Mouse (Mus musculus) CH12.LX (cell line): ENCODE results near the gene Psmb6. TPM values are rescaled to one million over a fixed set of nuclear protein-coding genes. Genes with fewer than 3 reads are reported as not detected.

Experiments used
- DNase-seq: peaks from one replicate; pipeline ENCODE4 v3.0.0-alpha.2; 2013; ENCODE audit errors: extremely low read depth
- H3K27ac ChIP-seq: 2 replicates; pipeline ENCODE4 v1.5.1; 2012; ENCODE audit warnings: low read depth, mild to moderate bottlenecking, control low read depth, moderate library complexity; ENCODE audit not compliant: insufficient read depth
- H3K27me3 ChIP-seq: replicated peaks from 2 replicates; pipeline ENCODE3; 2012; ENCODE audit warnings: inconsistent platforms
- H3K36me3 ChIP-seq, 2 experiments: replicated peaks in 1 of 2; 2 replicates each; pipeline versions ENCODE3 to v1.6.1; 2012; ENCODE audit warnings: inconsistent platforms in 1 of 2, low read length in 1 of 2, mild to moderate bottlenecking in 1 of 2, mixed read lengths in 1 of 2, moderate library complexity in 1 of 2; ENCODE audit not compliant: control insufficient read depth in 1 of 2, insufficient read depth in 1 of 2
- H3K4me1 ChIP-seq, 2 experiments: 2 replicates each; pipeline ENCODE4 v1.6.1; 2012; ENCODE audit warnings: inconsistent platforms in 1 of 2, moderate library complexity in 1 of 2; ENCODE audit not compliant: insufficient read depth in 2 of 2, control insufficient read depth in 1 of 2
- H3K4me2 ChIP-seq: 2 replicates; pipeline ENCODE4 v1.6.1; 2012; ENCODE audit warnings: low read depth, mild to moderate bottlenecking, control low read depth; ENCODE audit not compliant: poor library complexity, insufficient read depth, severe bottlenecking
- H3K4me3 ChIP-seq, 3 experiments: fragments of 150-350 bp in 1 of 3; sonication (generic) in 1 of 3; replicated peaks in 1 of 3; 2 replicates each; pipeline versions ENCODE3 to v1.5.1; 2011 to 2012; ENCODE audit warnings: low read depth in 2 of 3, low read length in 2 of 3, mild to moderate bottlenecking in 2 of 3, moderate library complexity in 2 of 3, control low read depth in 1 of 3, improper control_type of control experiment in 1 of 3, inconsistent platforms in 1 of 3, mixed read lengths in 1 of 3; ENCODE audit not compliant: poor library complexity in 1 of 3
- H3K79me2 ChIP-seq: replicated peaks from 2 replicates; pipeline ENCODE4 v1.6.1; 2012; ENCODE audit warnings: mild to moderate bottlenecking, moderate library complexity; ENCODE audit not compliant: control insufficient read depth, poor library complexity, insufficient read depth, severe bottlenecking; ENCODE audit errors: extremely low read depth
- H3K9ac ChIP-seq: 2 replicates; pipeline ENCODE4 v1.6.1; 2012; ENCODE audit warnings: low read depth, mild to moderate bottlenecking, control low read depth, moderate library complexity; ENCODE audit not compliant: insufficient read depth
- H3K9me3 ChIP-seq: replicated peaks from 2 replicates; pipeline ENCODE3; 2012; ENCODE audit warnings: low read length, inconsistent platforms, mixed read lengths
- GABPA ChIP-seq: IDR thresholded peaks from 2 replicates; pipeline ENCODE4 v1.6.1; 2012; ENCODE audit warnings: low read depth, low read length, improper control_type of control experiment, inconsistent platforms; ENCODE audit not compliant: insufficient replicate concordance
- HCFC1 ChIP-seq: IDR thresholded peaks from 2 replicates; pipeline ENCODE4 v1.6.1; 2012; ENCODE audit warnings: low read depth, mild to moderate bottlenecking, inconsistent platforms, low read length, improper control_type of control experiment
- JUN ChIP-seq: IDR thresholded peaks from 2 replicates; pipeline ENCODE4 v1.6.1; 2011; ENCODE audit warnings: low read depth, mild to moderate bottlenecking, low read length, improper control_type of control experiment, moderate library complexity; ENCODE audit not compliant: insufficient read depth
- MAZ ChIP-seq: IDR thresholded peaks from 2 replicates; pipeline ENCODE4 v1.6.1; 2012; ENCODE audit warnings: low read depth, mild to moderate bottlenecking, inconsistent platforms, low read length, improper control_type of control experiment, moderate library complexity
- NELFE ChIP-seq: IDR thresholded peaks from 2 replicates; pipeline ENCODE4 v1.6.1; 2011; ENCODE audit warnings: low read depth, low read length, improper control_type of control experiment
- NRF1 ChIP-seq: IDR thresholded peaks from 2 replicates; pipeline ENCODE4 v1.6.1; 2014; ENCODE audit warnings: low read depth, mild to moderate bottlenecking, inconsistent platforms, low read length, improper control_type of control experiment, moderate library complexity
- POLR2AphosphoS2 ChIP-seq: IDR thresholded peaks from 2 replicates; pipeline ENCODE4 v1.6.1; 2011; ENCODE audit warnings: low read depth, low read length, improper control_type of control experiment
- RAD21 ChIP-seq: IDR thresholded peaks from 2 replicates; pipeline ENCODE4 v1.6.1; 2011; ENCODE audit warnings: low read depth, mild to moderate bottlenecking, low read length, improper control_type of control experiment, moderate library complexity
- SIN3A ChIP-seq: IDR thresholded peaks from 2 replicates; pipeline ENCODE4 v1.6.1; 2012; ENCODE audit warnings: low read length, improper control_type of control experiment, inconsistent platforms
- TBP ChIP-seq: conservative IDR thresholded peaks from 2 replicates; pipeline ENCODE4 v1.6.1; 2011; ENCODE audit warnings: low read depth, low read length, improper control_type of control experiment
- ZKSCAN1 ChIP-seq: IDR thresholded peaks from 2 replicates; pipeline ENCODE4 v1.6.1; 2012; ENCODE audit warnings: low read depth, inconsistent platforms, low read length, improper control_type of control experiment, borderline replicate concordance
- ZMIZ1 ChIP-seq: IDR thresholded peaks from 2 replicates; pipeline ENCODE4 v1.6.1; 2012; ENCODE audit warnings: low read depth, mild to moderate bottlenecking, inconsistent platforms, low read length, improper control_type of control experiment
- dilution Hi-C: fragments of 300-500 bp; cut with MboI; formaldehyde crosslinking; loops from 2 replicates; pipeline ENCODE4 v1.14.3; 2020; ENCODE audit warnings: low sequenced_read_pairs; ENCODE audit not compliant: extremely low pct_unique_long_range_greater_than_20kb, extremely low pct_ligation_motif_present
- in situ Hi-C: fragments of 300-500 bp; cut with MboI; formaldehyde crosslinking; loops from 3 replicates; pipeline ENCODE4 v1.14.3; 2019; ENCODE audit warnings: low sequenced_read_pairs, low pct_ligation_motif_present, low pct_unique_long_range_greater_than_20kb, mixed read lengths
- polyA plus RNA-seq: library from polyadenylated mRNA; unstranded; fragments of >175 nt; gene quantifications from 2 replicates; pipeline ENCODE4 v1.2.1, GENCODE M21; 2012; ENCODE audit warnings: low read depth; ENCODE audit not compliant: insufficient read length
- total RNA-seq, 2 experiments: library from RNA; depleted of rRNA; stranded (reverse); fragments of 300-350 nt in 1 of 2; fragments of >200 nt in 1 of 2; gene quantifications; 2 replicates each; pipeline ENCODE4 v1.2.3; 2012 to 2014

Psmb6 gene
- total and polyA plus RNA-seq, 3 experiments: 779 to 921 (median 831) TPM

DNA sequence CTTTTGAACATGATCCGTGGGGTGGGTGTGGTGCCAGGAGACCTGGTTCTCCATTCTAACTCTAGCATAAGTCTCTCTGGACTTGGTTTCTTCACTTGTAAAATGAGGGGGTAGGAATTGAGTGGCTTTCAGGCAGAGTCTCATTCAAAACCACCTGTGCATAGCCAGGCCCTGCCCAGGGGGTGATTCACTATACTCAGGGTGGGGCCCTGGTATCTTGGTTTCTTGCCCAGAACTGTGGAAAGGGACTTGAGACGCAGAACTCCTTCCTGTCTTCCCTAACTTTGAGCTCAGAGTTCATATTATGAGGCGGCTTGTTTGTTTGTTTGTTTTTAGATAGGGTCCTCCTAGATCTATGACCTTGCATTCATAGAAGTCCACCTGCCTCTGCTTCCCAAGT is 52.0 kb downstream of the Psmb6 start:
- Histone ChIP-seq H3K36me3 (peaks cover 4 to 54% of the 10 kb centered on the region in 2 experiments), H3K79me2 (peaks cover 7% of the 10 kb centered on the region; the same call in 1 of the 2 replicates), H3K27me3 (no peaks in the 10 kb centered on the region), H3K27ac (no peak overlapping the region), H3K4me1 (peaks cover 19 to 87% of the 10 kb centered on the region in 2 experiments), H3K9me3 (no peaks in the 10 kb centered on the region), H3K4me3 (no peak overlapping the region), H3K4me2 (no peak overlapping the region), H3K9ac (no peak overlapping the region)
- dilution Hi-C loops: no loop called here
- in situ Hi-C loops: no loop called here
- TF ChIP-seq RAD21: no peak
- TF ChIP-seq SIN3A: no peak
- no peak for TF ChIP-seq ZKSCAN1
- TF ChIP-seq JUN: no peak
- TF ChIP-seq MAZ: no peak
- TF ChIP-seq HCFC1: no peak
- no peak for TF ChIP-seq ZMIZ1
- TF ChIP-seq GABPA: no peak
- no peak for TF ChIP-seq NRF1
- TF ChIP-seq POLR2AphosphoS2: no peak
- no peak for TF ChIP-seq TBP
- no peak for TF ChIP-seq NELFE
- DNase-seq: no peak

Other genes with a start within 250 kb of the Psmb6 start
Only the 20 nearest of the 25 such genes appear.
- 33.0 and 37.5 TPM in 2 replicates for gene Pelp1, start 115.3 kb upstream of the Psmb6 start, total RNA-seq (2012; rRNA removed)
- 12.9 and 13.2 TPM in 2 replicates for gene Pelp1, start 115.3 kb upstream of the Psmb6 start, total RNA-seq (2014; rRNA removed)
- 101 and 113 TPM in 2 replicates for gene Pelp1, start 115.3 kb upstream of the Psmb6 start, polyA plus RNA-seq
- 45.9 and 60.2 TPM in 2 replicates for gene Arrb2, start 92.7 kb upstream of the Psmb6 start, total RNA-seq (2012; rRNA removed)
- gene Arrb2, start 92.7 kb upstream of the Psmb6 start, total RNA-seq (2014; rRNA removed): 42.1 and 46.0 TPM in 2 replicates
- 89.7 and 101 TPM in 2 replicates for gene Arrb2, start 92.7 kb upstream of the Psmb6 start, polyA plus RNA-seq
- 52.2 and 59.7 TPM in 2 replicates for gene Med11, start 73.4 kb upstream of the Psmb6 start, total RNA-seq (2012; rRNA removed)
- 70.3 and 79.9 TPM in 2 replicates for gene Med11, start 73.4 kb upstream of the Psmb6 start, total RNA-seq (2014; rRNA removed)
- gene Med11, start 73.4 kb upstream of the Psmb6 start, polyA plus RNA-seq: 74.3 and 91.6 TPM in 2 replicates
- gene Zmynd15, start 65.9 kb upstream of the Psmb6 start, total RNA-seq (2012; rRNA removed): 0.08 TPM in 1 of 2 replicates, not detected in the other
- gene Zmynd15, start 65.9 kb upstream of the Psmb6 start, total RNA-seq (2014; rRNA removed): 0.05 TPM in 1 of 2 replicates, not detected in the other
- gene Zmynd15, start 65.9 kb upstream of the Psmb6 start, polyA plus RNA-seq: 0.20 and 0.74 TPM in 2 replicates
- 0.04 and 0.08 TPM in 2 replicates for gene Cxcl16, start 65.4 kb upstream of the Psmb6 start, total RNA-seq (2012; rRNA removed)
- gene Cxcl16, start 65.4 kb upstream of the Psmb6 start, total RNA-seq (2014; rRNA removed): not detected in 2 replicates
- 0.56 and 0.59 TPM in 2 replicates for gene Cxcl16, start 65.4 kb upstream of the Psmb6 start, polyA plus RNA-seq
- 3.6 and 5.5 TPM in 2 replicates for gene Tm4sf5, start 20.1 kb upstream of the Psmb6 start, total RNA-seq (2012; rRNA removed)
- gene Tm4sf5, start 20.1 kb upstream of the Psmb6 start, total RNA-seq (2014; rRNA removed): 8.8 and 11.7 TPM in 2 replicates
- 24.5 and 32.5 TPM in 2 replicates for gene Tm4sf5, start 20.1 kb upstream of the Psmb6 start, polyA plus RNA-seq
- gene Vmo1, start 10.8 kb upstream of the Psmb6 start, total RNA-seq (2012; rRNA removed): 0.21 TPM in 1 of 2 replicates, not detected in the other
- 0.70 TPM in 1 of 2 replicates, not detected in the other for gene Vmo1, start 10.8 kb upstream of the Psmb6 start, total RNA-seq (2014; rRNA removed)
- 0.36 and 0.63 TPM in 2 replicates for gene Vmo1, start 10.8 kb upstream of the Psmb6 start, polyA plus RNA-seq
- not detected in 2 replicates for gene Gltpd2, start 6.2 kb upstream of the Psmb6 start, total RNA-seq (2012; rRNA removed)
- gene Gltpd2, start 6.2 kb upstream of the Psmb6 start, total RNA-seq (2014; rRNA removed): not detected in 2 replicates
- 0.19 TPM in 1 of 2 replicates, not detected in the other for gene Gltpd2, start 6.2 kb upstream of the Psmb6 start, polyA plus RNA-seq
- gene Gm40193, start 7.6 kb downstream of the Psmb6 start, total RNA-seq (2012; rRNA removed): not detected in 2 replicates
- not detected in 2 replicates for gene Gm40193, start 7.6 kb downstream of the Psmb6 start, total RNA-seq (2014; rRNA removed)
- not detected in 2 replicates for gene Gm40193, start 7.6 kb downstream of the Psmb6 start, polyA plus RNA-seq
- gene Pld2, start 14.7 kb downstream of the Psmb6 start, total RNA-seq (2012; rRNA removed): 4.0 and 4.8 TPM in 2 replicates
- 3.1 and 3.4 TPM in 2 replicates for gene Pld2, start 14.7 kb downstream of the Psmb6 start, total RNA-seq (2014; rRNA removed)
- gene Pld2, start 14.7 kb downstream of the Psmb6 start, polyA plus RNA-seq: 6.6 and 6.7 TPM in 2 replicates
- gene Mink1, start 37.5 kb downstream of the Psmb6 start, total RNA-seq (2012; rRNA removed): 24.3 and 31.2 TPM in 2 replicates
- 11.6 and 15.0 TPM in 2 replicates for gene Mink1, start 37.5 kb downstream of the Psmb6 start, total RNA-seq (2014; rRNA removed)
- gene Mink1, start 37.5 kb downstream of the Psmb6 start, polyA plus RNA-seq: 79.8 and 82.8 TPM in 2 replicates
- gene 4930544D05Rik, start 90.5 kb downstream of the Psmb6 start, total RNA-seq (2012; rRNA removed): 0.17 TPM in 1 of 2 replicates, not detected in the other
- not detected in 2 replicates for gene 4930544D05Rik, start 90.5 kb downstream of the Psmb6 start, total RNA-seq (2014; rRNA removed)
- not detected in 2 replicates for gene 4930544D05Rik, start 90.5 kb downstream of the Psmb6 start, polyA plus RNA-seq
- not detected in 2 replicates for gene Chrne, start 93.8 kb downstream of the Psmb6 start, total RNA-seq (2012; rRNA removed)
- not detected in 2 replicates for gene Chrne, start 93.8 kb downstream of the Psmb6 start, total RNA-seq (2014; rRNA removed)
- not detected in 2 replicates for gene Chrne, start 93.8 kb downstream of the Psmb6 start, polyA plus RNA-seq
- gene Gp1ba, start 113.8 kb downstream of the Psmb6 start, total RNA-seq (2012; rRNA removed): 0.25 TPM in 2 replicates
- gene Gp1ba, start 113.8 kb downstream of the Psmb6 start, total RNA-seq (2014; rRNA removed): not detected in 2 replicates
- gene Gp1ba, start 113.8 kb downstream of the Psmb6 start, polyA plus RNA-seq: 0.84 and 1.1 TPM in 2 replicates
- gene Rnf167, start 121.9 kb downstream of the Psmb6 start, total RNA-seq (2012; rRNA removed): 23.5 and 24.0 TPM in 2 replicates
- gene Rnf167, start 121.9 kb downstream of the Psmb6 start, total RNA-seq (2014; rRNA removed): 24.1 and 25.5 TPM in 2 replicates
- 28.0 and 31.7 TPM in 2 replicates for gene Rnf167, start 121.9 kb downstream of the Psmb6 start, polyA plus RNA-seq
- gene Slc25a11, start 122.1 kb downstream of the Psmb6 start, total RNA-seq (2012; rRNA removed): 96.9 and 99.0 TPM in 2 replicates
- 121 and 135 TPM in 2 replicates for gene Slc25a11, start 122.1 kb downstream of the Psmb6 start, total RNA-seq (2014; rRNA removed)
- 127 and 132 TPM in 2 replicates for gene Slc25a11, start 122.1 kb downstream of the Psmb6 start, polyA plus RNA-seq
- 1,045 and 1,143 TPM in 2 replicates for gene Pfn1, start 129.3 kb downstream of the Psmb6 start, total RNA-seq (2012; rRNA removed)
- gene Pfn1, start 129.3 kb downstream of the Psmb6 start, total RNA-seq (2014; rRNA removed): 799 and 844 TPM in 2 replicates
- gene Pfn1, start 129.3 kb downstream of the Psmb6 start, polyA plus RNA-seq: 2,575 and 2,624 TPM in 2 replicates
- 11.0 and 11.2 TPM in 2 replicates for gene Eno3, start 131.8 kb downstream of the Psmb6 start, total RNA-seq (2012; rRNA removed)
- 22.9 and 23.0 TPM in 2 replicates for gene Eno3, start 131.8 kb downstream of the Psmb6 start, total RNA-seq (2014; rRNA removed)
- gene Eno3, start 131.8 kb downstream of the Psmb6 start, polyA plus RNA-seq: 26.4 and 27.5 TPM in 2 replicates
- gene Spag7, start 144.0 kb downstream of the Psmb6 start, total RNA-seq (2012; rRNA removed): 96.3 and 105 TPM in 2 replicates
- gene Spag7, start 144.0 kb downstream of the Psmb6 start, total RNA-seq (2014; rRNA removed): 86.9 and 93.5 TPM in 2 replicates
- 120 and 161 TPM in 2 replicates for gene Spag7, start 144.0 kb downstream of the Psmb6 start, polyA plus RNA-seq
- 4.0 and 4.9 TPM in 2 replicates for gene Camta2, start 162.7 kb downstream of the Psmb6 start, total RNA-seq (2012; rRNA removed)
- 0.70 and 1.0 TPM in 2 replicates for gene Camta2, start 162.7 kb downstream of the Psmb6 start, total RNA-seq (2014; rRNA removed)
- 13.3 and 17.0 TPM in 2 replicates for gene Camta2, start 162.7 kb downstream of the Psmb6 start, polyA plus RNA-seq